Comparison of ENCODE assay signal across 22 mouse cellular contexts in the genomic region with DNA sequence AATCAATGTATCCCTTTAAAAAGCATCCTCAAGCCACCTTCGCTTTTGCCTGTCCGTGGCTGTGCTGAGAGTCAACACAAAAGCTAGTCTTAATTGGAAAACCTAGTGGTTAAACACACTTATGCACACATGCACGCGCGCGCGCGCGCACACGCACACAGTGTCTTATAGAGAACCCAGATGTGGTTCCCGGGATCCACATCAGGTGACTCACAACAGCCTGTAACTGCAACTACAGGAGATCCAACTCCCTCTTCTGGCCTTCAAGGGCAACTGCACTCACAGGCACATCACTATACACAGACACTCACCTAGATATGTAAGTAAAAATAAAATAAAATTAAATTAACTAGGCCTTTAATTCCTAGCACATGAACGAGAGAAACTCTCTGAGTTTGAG.
DNase-seq lines count a peak whose midpoint lies in the region; ATAC-seq lines count a peak whose summit lies in the region.
"Had no signal": no experiment of that assay in that cellular context is flagged by ENCODE, and none has a peak within 500 bp of the region (broad histone marks: within the 10 kb centered on the region; RNA-seq: fewer than 3 reads in every experiment).

No protein-coding gene starts in this region.

- no peak overlapping the region for H3K27ac ChIP-seq in midbrain, embryonic 14.5 days (replicated peaks; ENCODE audit: low read depth, low read length)
- H3K27ac ChIP-seq: embryonic facial prominence, embryonic 13.5 days; embryonic facial prominence, embryonic 15.5 days; forebrain, embryonic 10.5 days; forebrain, embryonic 12.5 days had no signal

- no peak overlapping the region for H3K4me2 ChIP-seq in midbrain, embryonic 14.5 days (ENCODE audit: low read length)
- H3K4me2 ChIP-seq: embryonic facial prominence, embryonic 13.5 days; embryonic facial prominence, embryonic 15.5 days; forebrain, embryonic 12.5 days had no signal

- H3K9me3 ChIP-seq in midbrain, embryonic 14.5 days (ENCODE audit: control insufficient read depth, low read length): no peaks in the 10 kb centered on the region
- H3K9me3 ChIP-seq: embryonic facial prominence, embryonic 13.5 days; embryonic facial prominence, embryonic 15.5 days; forebrain, embryonic 10.5 days; forebrain, embryonic 12.5 days had no signal

- no peaks in the 10 kb centered on the region for H3K4me1 ChIP-seq in midbrain, embryonic 14.5 days (ENCODE audit: control insufficient read depth, insufficient read depth, low read length)
- H3K4me1 ChIP-seq: embryonic facial prominence, embryonic 13.5 days; embryonic facial prominence, embryonic 15.5 days; forebrain, embryonic 12.5 days had no signal

- no peaks in the 10 kb centered on the region for H3K36me3 ChIP-seq in midbrain, embryonic 14.5 days (ENCODE audit: control insufficient read depth, insufficient read depth, low read length)
- H3K36me3 ChIP-seq: embryonic facial prominence, embryonic 13.5 days; embryonic facial prominence, embryonic 15.5 days; forebrain, embryonic 10.5 days; forebrain, embryonic 12.5 days had no signal

- WGBS in midbrain, embryonic 14.5 days: 95% methylated on average over 12 of the region's 12 CpGs

- DNase-seq in ES-CJ7 (ENCODE audit: low read depth, low spot score): peak; percentile 23
- peak; percentile 81 for DNase-seq in R1 (ENCODE audit: low read depth, low spot score)
- DNase-seq in midbrain, embryonic 14.5 days: no peak
- DNase-seq in thymus, postnatal 25 days: no peak
- no peak for DNase-seq in urinary bladder, postnatal 10 days (ENCODE audit: low spot score)
- DNase-seq: adrenal gland, adult 8-10 months; adrenal gland, postnatal 14 days; adrenal gland, postnatal 36 days; cerebellum, adult 11-12 months; cerebellum, adult 2 months; cerebellum, adult 9-10 months; cerebellum, postnatal 10 days; cerebellum, postnatal 25 days; embryo, embryonic 11 days had no signal

- H3K27me3 ChIP-seq in midbrain, embryonic 14.5 days (ENCODE audit: control insufficient read depth, insufficient read depth, low read length): no peaks in the 10 kb centered on the region
- H3K27me3 ChIP-seq: embryonic facial prominence, embryonic 13.5 days; embryonic facial prominence, embryonic 15.5 days; forebrain, embryonic 12.5 days; Patski had no signal

- no peak overlapping the region for H3K4me3 ChIP-seq in midbrain, embryonic 14.5 days (replicated peaks; ENCODE audit: low read depth, low read length)
- H3K4me3 ChIP-seq: embryonic facial prominence, embryonic 13.5 days; embryonic facial prominence, embryonic 15.5 days; erythroblast, embryonic 14.5 days; forebrain, embryonic 10.5 days; forebrain, embryonic 12.5 days had no signal

- no peak for ATAC-seq in midbrain, embryonic 14.5 days (ENCODE audit: low FRiP score, low TSS enrichment)
- ATAC-seq: activated CD4-positive, CD25-positive, alpha-beta regulatory T cell, adult 4 months; forebrain, embryonic 14.5 days; Patski had no signal

- no peak overlapping the region for H3K9ac ChIP-seq in midbrain, embryonic 14.5 days (replicated peaks; ENCODE audit: low read length)
- H3K9ac ChIP-seq: embryonic facial prominence, embryonic 13.5 days; embryonic facial prominence, embryonic 15.5 days; forebrain, embryonic 12.5 days had no signal

Comparison
In these comparisons a context has a peak if more than half of its experiments do, and no peak if none do; other contexts are left out.
1. DNase-seq: peak in ES-CJ7 (single experiment) and R1 (single experiment); none in midbrain, embryonic 14.5 days (single experiment), thymus, postnatal 25 days (single experiment) and urinary bladder, postnatal 10 days (single experiment).